Mouse (Mus musculus): ENCODE results near the gene Rfx2.

GRCm38 (mm10) chr17:56754271-56755185, 76.3 kb downstream of the Rfx2 start:
- no peak for TF ChIP-seq CTCF (IDR thresholded peaks at IDR 0.05; ENCODE audit: low read depth, low read length)
- TF ChIP-seq POLR2A (IDR thresholded peaks at IDR 0.05; ENCODE audit: borderline replicate concordance, low read depth, low read length), result no peak

Measured in bone marrow macrophage, adult 2 months (primary cell).